Mouse (Mus musculus) kidney, embryonic 14.5 days (tissue): ENCODE measurements around the gene Rps6ka1. TPM values are rescaled to one million over a fixed set of nuclear protein-coding genes. Genes with fewer than 3 reads are reported as not detected.
"Not testable (repeated sequence)": the region's sequence is repeated elsewhere in the genome, so short reads cannot be mapped to it uniquely, and the experiment has no call there.

Experiments
- ATAC-seq: fragments of 200-750 bp; cut with Nextera tagmentation; 2 replicates; pipeline ENCODE4 v1.8.0; 2017; ENCODE audit warnings: moderate number of reproducible peaks, mild to moderate bottlenecking, moderate TSS enrichment, moderate library complexity; ENCODE audit not compliant: low FRiP score, low TSS enrichment
- H3K27ac ChIP-seq: fragments of 300-500 bp; sonication (generic); 2 replicates; pipeline ENCODE4 v1.5.1; 2014; ENCODE audit warnings: low read depth, mild to moderate bottlenecking, low read length, moderate library complexity, mixed read lengths
- H3K27me3 ChIP-seq: fragments of 300-500 bp; sonication (generic); 2 replicates; pipeline ENCODE4 v1.6.1; 2014; ENCODE audit warnings: mild to moderate bottlenecking, low read length; ENCODE audit not compliant: control insufficient read depth, insufficient read depth
- H3K36me3 ChIP-seq: fragments of 300-500 bp; sonication (generic); 2 replicates; pipeline ENCODE4 v1.6.1; 2014; ENCODE audit warnings: low read length, mixed read lengths; ENCODE audit not compliant: control insufficient read depth, insufficient read depth
- H3K4me1 ChIP-seq: fragments of 300-500 bp; sonication (generic); 2 replicates; pipeline ENCODE4 v1.6.1; 2014; ENCODE audit warnings: low read length, mixed read lengths; ENCODE audit not compliant: control insufficient read depth, insufficient read depth
- H3K4me2 ChIP-seq: fragments of 300-500 bp; sonication (generic); replicated peaks from 2 replicates; pipeline ENCODE4 v1.6.1; 2014; ENCODE audit warnings: low read depth, mild to moderate bottlenecking, low read length
- H3K4me3 ChIP-seq: fragments of 300-500 bp; sonication (generic); 2 replicates; pipeline ENCODE4 v1.5.1; 2014; ENCODE audit warnings: mild to moderate bottlenecking, low read length
- H3K9ac ChIP-seq: fragments of 300-500 bp; sonication (generic); 2 replicates; pipeline ENCODE4 v1.6.1; 2014; ENCODE audit warnings: low read depth, mild to moderate bottlenecking, low read length, moderate library complexity
- H3K9me3 ChIP-seq: fragments of 300-500 bp; sonication (generic); 2 replicates; pipeline ENCODE4 v1.6.1; 2016; ENCODE audit warnings: low read length; ENCODE audit not compliant: control insufficient read depth
- WGBS: fragments of 180-500 bp; shearing (Covaris S2); extraction: QIAGEN DNeasy Blood & Tissue Kit; methylation state at CpG from one replicate; pipeline ENCODE4 v1.1.7; 2014; 5-methylcytosine and 5-hydroxymethylcytosine counted together
- polyA plus RNA-seq: library from polyadenylated mRNA; unstranded; fragments of >200 nt; fragmentation: Nextera tagmentation; extraction: Ambion mirVana; gene quantifications from 2 replicates; pipeline ENCODE4 v1.2.1, GENCODE M21; 2014

Rps6ka1 gene
- polyA plus RNA-seq, 1 experiment from 2014 or later = 49.8 TPM

DNA sequence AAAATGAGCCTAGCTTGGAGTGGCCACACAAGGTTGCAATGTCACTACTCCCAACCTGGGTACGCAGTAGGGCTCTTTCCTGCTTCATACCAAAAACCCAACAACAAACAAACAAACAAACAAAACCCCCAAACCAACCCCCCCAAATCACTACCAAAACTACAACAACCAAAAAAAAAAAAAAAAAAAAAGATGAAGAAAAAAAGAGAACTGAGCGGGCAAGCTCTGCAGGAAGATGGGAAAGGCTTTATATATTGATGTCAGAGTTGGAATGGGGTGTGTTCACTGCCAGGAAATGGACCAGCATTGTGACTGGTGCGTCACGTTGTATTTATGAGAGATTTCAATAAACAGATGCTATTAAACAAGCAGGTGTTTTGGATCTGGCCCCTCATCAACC lies 33.0 kb downstream of the Rps6ka1 start:
- 84% methylated on average over 4 of the region's 4 CpGs for WGBS
- ATAC-seq = no peak
- Histone ChIP-seq H3K27ac (no peak overlapping the region), H3K4me2 (no peak overlapping the region), H3K4me1 (no peaks in the 10 kb centered on the region), H3K9ac (no peak overlapping the region), H3K36me3 (peaks cover 14% of the 10 kb centered on the region), H3K27me3 (no peaks in the 10 kb centered on the region), H3K4me3 (no peak overlapping the region), H3K9me3 (no peaks in the 10 kb centered on the region)

DNA sequence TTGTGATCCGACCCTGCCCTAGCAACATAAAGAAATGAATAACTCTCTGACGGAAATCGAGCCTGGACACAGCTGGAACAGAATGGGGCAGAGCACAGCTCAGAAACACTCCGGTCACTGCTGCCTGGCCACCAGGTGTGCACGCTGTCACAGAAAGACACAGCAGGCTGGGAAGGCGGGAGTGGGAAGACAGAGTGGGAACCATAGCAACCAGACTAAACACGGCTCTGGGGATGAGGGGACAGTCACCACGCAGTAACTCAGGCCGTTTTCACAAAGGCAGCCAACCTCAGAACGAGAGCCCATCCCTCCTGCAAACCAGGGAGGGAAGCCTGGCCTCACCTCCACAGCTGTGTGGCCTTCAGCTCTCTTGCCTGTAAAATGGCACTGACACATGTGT lies 34.0 kb downstream of the Rps6ka1 start:
- Histone ChIP-seq H3K4me1 (no peaks in the 10 kb centered on the region), H3K4me3 (no peak overlapping the region), H3K36me3 (peaks cover 8% of the 10 kb centered on the region), H3K27ac (no peak overlapping the region), H3K4me2 (no peak overlapping the region), H3K9me3 (no peaks in the 10 kb centered on the region), H3K27me3 (no peaks in the 10 kb centered on the region), H3K9ac (no peak overlapping the region)
- 62% methylated on average over 10 of the region's 10 CpGs for WGBS
- ATAC-seq = no peak

DNA sequence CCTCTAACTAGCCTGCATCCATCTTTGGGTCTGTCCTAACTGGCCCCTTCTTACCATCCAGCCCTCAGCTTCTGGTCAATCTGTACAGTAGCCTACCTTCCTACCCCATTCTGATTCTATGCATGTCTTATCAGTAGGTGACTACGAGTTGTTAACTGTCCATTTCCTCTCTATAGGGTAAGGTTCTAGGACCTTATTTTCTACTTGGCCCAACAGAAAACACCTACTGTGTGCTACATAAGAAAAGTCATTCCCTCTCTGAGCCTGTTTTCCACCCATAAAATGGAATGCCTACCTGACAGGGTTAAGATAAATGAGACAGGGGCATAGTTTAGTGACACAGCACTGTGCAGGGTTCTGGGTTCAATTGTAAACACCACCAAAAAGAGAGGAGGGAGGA lies 41.0 kb downstream of the Rps6ka1 start:
- no peaks in the 10 kb centered on the region for H3K4me1 ChIP-seq
- no peaks in the 10 kb centered on the region for H3K9me3 ChIP-seq
- no peak overlapping the region for H3K27ac ChIP-seq
- no peak overlapping the region for H3K4me2 ChIP-seq
- 95% methylated on average over 1 of the region's 1 CpGs for WGBS
- no peak overlapping the region for H3K4me3 ChIP-seq
- peaks cover 23% of the 10 kb centered on the region for H3K36me3 ChIP-seq
- H3K27me3 ChIP-seq = no peaks in the 10 kb centered on the region
- ATAC-seq = no peak
- no peak overlapping the region for H3K9ac ChIP-seq

DNA sequence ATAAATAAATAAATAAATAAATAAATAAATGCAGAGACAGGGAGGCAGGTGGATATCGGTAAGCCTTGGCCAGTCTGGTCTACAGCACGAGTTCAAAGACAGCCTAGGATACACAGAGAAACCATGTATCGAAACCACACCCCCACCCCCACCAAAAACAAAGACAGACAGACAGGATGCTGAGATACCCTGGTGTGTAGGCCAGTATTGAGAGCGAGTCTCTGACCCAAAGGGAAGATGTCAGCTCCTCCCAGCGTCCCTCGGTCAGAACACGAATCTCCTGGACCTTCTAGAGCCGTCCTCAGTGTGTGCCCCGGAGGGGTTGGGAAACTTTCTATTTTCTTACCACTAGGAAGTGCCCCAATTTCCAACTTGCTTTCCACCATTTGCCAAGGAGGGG lies 42.5 kb downstream of the Rps6ka1 start:
- Histone ChIP-seq H3K36me3 (peaks cover 15% of the 10 kb centered on the region; the same call in 1 of the 2 replicates), H3K4me3 (no peak overlapping the region), H3K4me1 (no peaks in the 10 kb centered on the region), H3K4me2 (no peak overlapping the region), H3K27ac (no peak overlapping the region), H3K9me3 (no peaks in the 10 kb centered on the region), H3K27me3 (no peaks in the 10 kb centered on the region), H3K9ac (no peak overlapping the region)
- ATAC-seq = no peak
- 91% methylated on average over 9 of the region's 9 CpGs for WGBS

DNA sequence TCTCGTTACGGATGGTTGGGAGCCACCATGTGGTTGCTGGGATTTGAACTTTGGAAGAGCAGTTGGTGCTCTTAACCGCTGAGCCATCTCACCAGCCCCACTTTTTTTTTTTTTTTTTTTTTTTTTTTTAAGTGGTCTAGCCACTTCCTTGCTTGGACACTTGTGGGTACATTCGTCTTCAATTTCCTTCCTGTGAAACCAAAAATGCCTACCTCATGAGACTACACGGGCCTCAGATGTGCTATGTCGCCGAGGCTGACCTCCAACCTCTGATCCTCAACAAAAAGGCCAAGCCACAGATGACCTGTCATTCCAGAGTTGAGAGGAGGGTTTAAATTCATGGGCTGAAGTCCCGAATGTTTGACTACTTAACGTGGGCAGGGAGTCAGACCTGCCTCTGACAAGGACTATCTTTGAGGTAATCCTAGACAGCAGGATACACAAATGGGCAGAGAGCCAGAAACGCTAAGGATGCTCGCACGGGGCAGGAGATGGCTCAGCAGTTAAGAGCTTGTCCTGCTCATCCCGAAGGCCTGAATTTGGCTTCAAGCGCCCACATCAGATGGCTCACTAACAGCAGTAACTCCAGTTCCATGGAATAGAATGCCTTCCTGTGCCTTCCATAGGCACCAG lies 43.3 kb downstream of the Rps6ka1 start:
- Histone ChIP-seq H3K4me2 (no peak overlapping the region), H3K4me1 (no peaks in the 10 kb centered on the region), H3K27ac (no peak overlapping the region), H3K9me3 (no peaks in the 10 kb centered on the region), H3K9ac (no peak overlapping the region), H3K36me3 (peaks cover 15% of the 10 kb centered on the region; the same call in 1 of the 2 replicates), H3K27me3 (no peaks in the 10 kb centered on the region), H3K4me3 (no peak overlapping the region)
- no peak for ATAC-seq
- 64% methylated on average over 14 of the region's 14 CpGs for WGBS

DNA sequence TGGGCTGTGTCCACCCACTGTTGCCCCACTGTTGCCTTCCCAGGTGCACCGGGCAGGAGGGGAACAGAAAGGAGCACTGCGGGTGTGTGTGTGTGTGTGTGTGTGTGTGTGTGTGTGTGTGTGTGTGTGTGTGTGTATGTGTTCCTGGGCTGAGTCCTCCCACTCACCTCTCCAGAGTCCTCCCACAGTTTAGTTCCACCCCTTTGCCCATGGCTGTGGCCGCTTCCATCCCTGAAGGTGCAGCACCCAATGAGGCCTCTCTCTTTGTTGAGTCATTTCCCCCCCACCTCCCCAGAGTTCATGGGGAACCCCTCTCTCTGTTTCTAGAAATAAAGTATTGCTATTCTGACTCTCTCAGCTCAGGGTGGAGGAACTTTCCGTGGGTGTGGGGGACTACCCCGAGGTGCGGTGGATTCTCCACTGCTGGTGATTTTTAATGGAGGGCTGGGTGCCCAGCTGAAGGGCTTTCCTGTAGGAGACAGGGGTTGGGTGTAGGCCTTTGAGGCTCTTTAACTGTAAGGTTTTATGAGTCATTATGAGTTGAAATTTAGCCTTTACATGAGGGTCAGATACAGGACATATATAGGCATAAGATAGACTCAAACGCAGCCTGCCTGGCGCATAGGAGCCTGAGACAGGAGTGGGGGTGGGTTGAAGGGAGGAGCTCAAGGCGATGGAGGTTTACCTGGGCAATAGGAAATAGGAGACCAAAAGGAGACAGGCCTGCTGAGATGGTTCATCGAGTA lies 44.4 kb downstream of the Rps6ka1 start:
- no peaks in the 10 kb centered on the region for H3K9me3 ChIP-seq
- H3K36me3 ChIP-seq = peaks cover 12% of the 10 kb centered on the region; the same call in 1 of the 2 replicates
- H3K9ac ChIP-seq = no peak overlapping the region
- 82% methylated on average over 10 of the region's 10 CpGs for WGBS
- H3K27me3 ChIP-seq = no peaks in the 10 kb centered on the region
- no peak overlapping the region for H3K4me2 ChIP-seq
- no peaks in the 10 kb centered on the region for H3K4me1 ChIP-seq
- H3K4me3 ChIP-seq = no peak overlapping the region
- H3K27ac ChIP-seq = no peak overlapping the region
- ATAC-seq = no peak

DNA sequence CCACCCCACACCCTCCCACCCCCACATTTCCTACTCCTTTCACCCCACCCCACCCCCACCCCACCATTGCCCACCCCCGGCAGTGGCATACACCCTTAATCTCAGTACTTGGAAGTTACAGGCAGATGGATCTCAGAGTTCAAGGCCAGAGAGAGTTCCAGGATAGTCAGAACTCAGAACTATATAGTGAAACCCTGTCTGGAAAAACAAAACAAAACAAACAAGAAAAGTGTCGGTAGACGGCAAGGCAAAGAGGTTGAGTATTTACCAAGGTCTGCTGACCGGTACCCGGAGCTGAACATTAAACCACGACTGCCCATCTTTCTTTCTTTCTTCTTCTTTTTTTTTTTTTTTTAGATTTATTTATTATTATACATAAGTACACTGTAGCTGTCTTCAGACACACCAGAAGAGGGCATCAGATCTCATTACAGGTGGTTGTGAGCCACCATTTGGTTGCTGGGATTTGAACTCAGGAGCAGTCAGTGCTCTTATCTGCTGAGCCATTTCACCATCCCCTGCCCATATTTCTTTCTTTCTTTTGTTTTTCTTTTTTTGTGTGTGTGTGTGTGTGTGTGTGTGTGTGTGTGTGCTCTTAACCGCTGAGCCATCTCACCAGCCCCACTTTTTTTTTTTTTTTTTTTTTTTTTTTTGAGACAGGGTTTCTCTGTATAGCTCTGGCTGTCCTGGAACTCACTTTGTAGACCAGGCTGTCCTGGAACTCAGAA lies 45.7 kb downstream of the Rps6ka1 start:
- WGBS = 87% methylated on average over 7 of the region's 7 CpGs
- not testable (repeated sequence) for H3K27me3 ChIP-seq, H3K9me3 ChIP-seq, H3K9ac ChIP-seq, H3K4me3 ChIP-seq, H3K4me1 ChIP-seq, H3K36me3 ChIP-seq, ATAC-seq, H3K4me2 ChIP-seq, H3K27ac ChIP-seq

DNA sequence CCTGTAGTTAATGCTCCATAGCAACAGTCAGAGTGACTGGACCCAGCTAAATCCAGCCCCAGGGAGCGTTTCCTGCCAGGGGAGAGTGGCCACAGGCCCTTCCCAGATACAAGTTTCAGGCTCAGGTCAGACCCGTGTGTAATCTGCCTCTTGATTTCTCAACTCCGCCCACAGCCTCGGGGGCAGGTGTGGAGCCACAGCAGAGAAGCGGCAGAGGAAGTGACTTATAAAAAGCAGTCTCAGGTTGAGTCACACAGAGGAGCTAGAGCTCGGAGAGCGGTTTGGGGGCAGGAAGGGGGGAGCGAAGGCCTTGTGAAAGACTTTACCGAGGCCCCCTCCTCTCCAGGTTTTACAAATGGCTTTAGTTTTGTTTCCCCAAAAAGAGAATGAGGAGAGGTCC lies 46.6 kb downstream of the Rps6ka1 start:
- Histone ChIP-seq H3K9ac (peak overlapping the region; percentile 2; the same call in 1 of the 2 replicates), H3K36me3 (no peaks in the 10 kb centered on the region), H3K27me3 (no peaks in the 10 kb centered on the region), H3K4me3 (no peak overlapping the region), H3K9me3 (no peaks in the 10 kb centered on the region), H3K4me2 (no peak overlapping the region), H3K27ac (no peak overlapping the region), H3K4me1 (no peaks in the 10 kb centered on the region)
- 30% methylated on average over 9 of the region's 9 CpGs for WGBS
- peak; percentile 41; the same call in 1 of the 2 replicates for ATAC-seq

DNA sequence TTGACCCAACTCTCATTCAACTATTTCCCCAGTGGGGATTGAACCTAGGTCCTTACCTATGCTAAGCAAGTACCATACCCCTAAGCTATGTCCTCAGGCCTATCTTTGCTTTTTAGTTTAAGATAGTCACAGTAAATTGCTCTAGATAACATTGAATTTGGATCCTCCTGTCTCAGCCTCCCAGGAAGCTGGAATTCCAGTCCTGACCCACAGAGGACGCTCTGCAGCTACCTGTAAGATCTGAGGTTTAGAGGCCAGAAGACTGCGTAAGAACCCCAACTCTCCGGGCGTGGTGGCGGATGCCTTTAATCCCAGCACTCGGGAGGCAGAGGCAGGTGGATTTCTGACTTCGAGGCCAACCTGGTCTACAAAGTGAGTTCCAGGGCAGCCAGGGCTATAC lies 47.1 kb downstream of the Rps6ka1 start:
- Histone ChIP-seq H3K9me3 (no peaks in the 10 kb centered on the region), H3K27me3 (no peaks in the 10 kb centered on the region), H3K4me2 (no peak overlapping the region), H3K9ac (no peak overlapping the region), H3K4me3 (no peak overlapping the region), H3K4me1 (no peaks in the 10 kb centered on the region), H3K36me3 (no peaks in the 10 kb centered on the region), H3K27ac (no peak overlapping the region)
- no peak for ATAC-seq
- WGBS = 93% methylated on average over 7 of the region's 7 CpGs
